Mouse (Mus musculus): ENCODE measurements around the gene Pnliprp1.

Gene Pnliprp1

GRCm38 (mm10) chr19:58728445-58729031 lies at the start of gene Pnliprp1:
Pnliprp1 (plus strand) TSS chr19:58728887.
- DNase-seq, result no peak

- no peak for DNase-seq
These were observed 39.8 kb upstream of the Pnliprp1 start for GRCm38 (mm10) chr19:58688933-58689332.

GRCm38 (mm10) chr19:58695314-58695713 lies 33.4 kb upstream of the Pnliprp1 start:
- no peak for DNase-seq

GRCm38 (mm10) chr19:58696235-58696634 lies 32.5 kb upstream of the Pnliprp1 start:
- no peak for DNase-seq

DNA sequence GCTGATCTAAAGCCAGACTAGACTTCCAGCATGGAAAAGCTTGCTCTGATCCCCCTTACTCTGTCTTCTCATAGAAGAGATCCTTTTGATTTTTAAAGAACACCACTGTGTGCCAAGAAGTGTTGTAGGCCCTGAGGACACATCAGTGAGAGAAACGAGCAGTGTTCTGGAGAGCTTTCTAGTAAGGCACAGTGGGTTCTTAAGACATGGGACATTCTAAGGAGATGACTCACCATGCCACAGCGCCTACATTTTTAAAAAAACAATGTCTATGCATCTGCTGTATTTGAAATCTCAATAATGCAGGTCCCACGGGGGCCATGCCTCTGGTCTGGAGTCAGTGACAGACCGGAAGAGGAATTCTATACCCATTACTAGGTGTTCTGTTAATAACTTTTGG lies 24.1 kb upstream of the Pnliprp1 start:
- no peak for DNase-seq

DNA sequence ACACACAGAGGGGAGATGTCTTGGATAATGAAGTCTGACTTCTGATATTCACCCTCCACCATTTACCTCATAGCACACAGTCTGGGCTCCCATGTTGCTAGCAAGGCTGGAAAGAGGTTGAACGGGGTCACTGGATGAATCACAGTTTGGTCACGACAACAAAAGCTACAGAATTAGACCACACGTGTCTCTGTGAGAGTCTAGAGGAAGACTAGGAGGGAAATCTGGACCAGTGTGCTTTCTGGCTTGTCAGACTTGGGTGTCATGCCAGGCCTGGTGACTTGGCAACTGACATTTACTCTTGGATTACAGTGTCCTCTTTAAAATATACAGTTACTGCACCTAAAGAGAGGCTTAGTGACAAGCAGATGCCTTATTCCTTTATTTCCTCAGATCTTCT lies 20.1 kb upstream of the Pnliprp1 start:
- no peak for DNase-seq

DNA sequence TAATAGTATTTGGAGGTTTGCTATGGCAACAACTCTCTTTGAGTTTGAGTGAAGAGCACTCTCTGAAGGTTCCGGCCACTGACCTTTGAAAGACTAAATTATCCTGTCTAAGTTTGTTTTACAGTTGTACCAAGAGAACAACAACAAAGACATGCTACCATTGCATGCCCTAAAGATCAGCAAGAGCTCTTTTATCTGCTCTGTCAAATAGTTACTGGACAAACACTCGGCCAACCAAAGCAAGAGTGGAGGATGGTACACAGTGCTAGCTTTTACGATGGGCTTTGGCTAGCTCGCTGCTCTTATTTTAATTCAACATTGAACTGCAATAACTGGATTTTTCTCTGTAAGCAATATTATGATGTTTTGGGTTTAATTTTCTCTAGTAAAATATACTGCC lies 10.8 kb upstream of the Pnliprp1 start:
- DNase-seq, result no peak

DNA sequence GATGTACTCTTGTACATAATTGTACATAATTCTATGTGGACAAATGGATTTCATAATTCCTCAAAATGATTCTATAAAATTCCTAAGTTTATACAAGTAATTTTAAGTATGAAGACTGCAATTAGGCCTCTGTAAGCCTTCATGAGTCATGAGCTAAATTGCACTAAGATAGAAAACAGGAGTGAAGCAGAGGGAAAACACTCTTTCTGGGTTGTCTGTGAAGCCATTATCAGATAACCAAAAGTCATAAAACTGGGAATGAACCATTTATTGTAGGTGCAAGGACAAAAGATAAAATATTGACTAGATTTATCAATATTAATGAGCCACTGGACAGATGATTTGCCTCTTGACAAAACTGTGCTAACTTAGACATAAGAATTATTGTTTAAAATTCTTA lies 8.2 kb upstream of the Pnliprp1 start:
- DNase-seq, result no peak

DNA sequence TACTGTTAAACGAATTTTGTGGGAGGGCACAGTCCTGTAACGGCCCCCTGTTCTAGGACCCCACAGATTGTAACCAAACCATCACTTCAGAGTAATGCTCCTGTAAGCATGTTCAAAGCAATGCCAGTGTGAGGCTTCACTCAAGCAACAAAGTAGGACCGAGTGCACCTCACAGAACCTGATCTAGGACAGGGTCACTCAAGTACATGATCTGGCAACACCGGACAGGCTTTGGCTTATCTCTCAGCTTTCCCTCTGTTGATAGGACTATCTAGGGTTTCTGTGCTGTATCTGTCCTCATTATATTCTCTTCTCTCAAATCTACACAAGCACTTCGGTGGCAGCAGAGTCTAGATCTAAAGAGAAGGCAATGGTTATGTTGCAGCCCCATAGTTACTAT lies 2.1 kb upstream of the Pnliprp1 start:
- DNase-seq, result no peak

DNA sequence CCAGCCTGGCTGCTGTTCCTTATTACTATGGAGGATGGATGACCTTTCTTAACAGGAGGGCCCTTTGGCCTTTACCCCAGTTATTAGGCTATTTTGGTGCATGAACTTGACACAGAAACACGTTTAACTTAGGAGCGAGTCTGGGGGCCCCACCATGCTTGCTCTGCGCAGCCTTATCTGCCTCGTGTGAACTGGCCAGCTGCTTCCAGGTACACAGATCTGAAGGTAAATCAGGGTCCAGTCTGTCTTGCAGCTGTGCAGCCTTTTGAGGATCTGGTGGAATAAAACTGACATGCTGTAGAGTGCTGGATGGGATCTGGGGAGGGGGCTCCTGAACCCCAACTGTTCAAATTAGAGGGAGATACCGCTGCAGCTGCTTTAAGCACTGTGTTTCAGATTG lies 931 bp upstream of the Pnliprp1 start:
- no peak for DNase-seq

GRCm38 (mm10) chr19:58733216-58733615 lies 4.5 kb downstream of the Pnliprp1 start:
- DNase-seq, result no peak

GRCm38 (mm10) chr19:58738111-58738510 lies 9.4 kb downstream of the Pnliprp1 start:
- DNase-seq, result no peak

DNA sequence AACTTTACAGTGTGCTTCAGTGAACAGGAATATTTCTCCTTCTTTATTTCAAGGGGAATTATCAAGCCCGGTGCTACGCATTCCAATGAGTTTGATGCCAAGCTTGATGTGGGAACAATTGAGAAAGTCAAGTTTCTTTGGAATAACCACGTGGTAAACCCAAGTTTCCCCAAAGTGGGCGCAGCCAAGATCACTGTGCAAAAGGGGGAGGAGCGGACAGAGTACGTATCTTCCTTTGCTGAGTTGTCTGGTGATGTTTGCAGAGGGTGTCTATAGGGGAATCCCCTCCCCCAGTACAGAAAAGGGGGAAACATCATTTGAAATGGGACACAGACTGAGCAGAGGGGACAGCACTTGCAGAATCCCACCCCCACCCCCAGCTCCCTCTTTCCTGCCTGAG lies 12.3 kb downstream of the Pnliprp1 start:
- DNase-seq, result no peak

DNA sequence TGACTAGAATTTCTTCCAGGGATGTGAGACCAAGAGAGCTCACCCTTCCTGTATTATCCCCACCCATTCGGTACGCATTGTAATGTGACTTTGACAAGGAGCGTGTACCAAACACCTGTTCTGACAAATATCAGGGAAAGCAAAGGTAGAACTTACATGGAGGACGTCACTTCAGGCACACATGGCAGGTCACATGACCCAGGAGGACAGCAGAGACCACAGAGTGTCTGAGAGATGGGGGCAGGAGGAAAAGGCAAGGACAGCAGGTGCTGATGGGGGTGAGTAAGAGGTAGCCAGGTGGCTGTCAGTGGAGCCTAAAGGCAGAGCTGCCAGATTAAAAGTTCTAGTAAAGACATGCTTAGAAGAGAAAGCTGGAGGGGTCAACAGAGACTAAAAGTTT lies 14.0 kb downstream of the Pnliprp1 start:
- DNase-seq, result no peak

GRCm38 (mm10) chr19:58743736-58744135 lies 15.0 kb downstream of the Pnliprp1 start:
- DNase-seq, result no peak

- no peak for DNase-seq
These were observed 18.9 kb downstream of the Pnliprp1 start for GRCm38 (mm10) chr19:58747498-58748000.

GRCm38 (mm10) chr19:58750822-58751221 lies 22.1 kb downstream of the Pnliprp1 start:
- no peak for DNase-seq

- no peak for DNase-seq
These were observed 22.8 kb downstream of the Pnliprp1 start for GRCm38 (mm10) chr19:58751504-58751903.

- DNase-seq, result no peak
These were observed 30.2 kb downstream of the Pnliprp1 start for GRCm38 (mm10) chr19:58758871-58759270.

DNA sequence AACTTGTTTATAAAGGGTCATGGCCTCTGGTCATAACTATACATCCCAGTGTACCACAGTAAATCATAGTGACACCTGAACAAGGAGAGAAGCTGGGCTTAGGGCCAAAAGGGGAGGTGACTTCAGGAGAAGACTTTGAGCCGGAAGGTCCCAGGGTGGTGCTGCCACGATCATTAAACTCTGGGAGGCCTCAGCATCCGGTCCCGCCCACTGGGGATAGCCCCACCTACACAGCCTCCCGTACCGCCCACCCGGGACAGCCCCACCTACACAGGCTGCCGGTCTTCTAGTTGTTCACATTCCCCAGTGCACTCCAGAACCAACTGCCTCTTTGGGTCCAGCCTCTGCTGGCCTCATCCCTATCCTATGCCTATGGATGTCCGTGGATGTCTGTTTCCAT lies 30.7 kb downstream of the Pnliprp1 start, which contains the start of gene Pnliprp2:
Gene Pnliprp2 (plus strand): TSS at position 297 of the 400 bp plus-strand sequence.
- DNase-seq, result no peak

DNA sequence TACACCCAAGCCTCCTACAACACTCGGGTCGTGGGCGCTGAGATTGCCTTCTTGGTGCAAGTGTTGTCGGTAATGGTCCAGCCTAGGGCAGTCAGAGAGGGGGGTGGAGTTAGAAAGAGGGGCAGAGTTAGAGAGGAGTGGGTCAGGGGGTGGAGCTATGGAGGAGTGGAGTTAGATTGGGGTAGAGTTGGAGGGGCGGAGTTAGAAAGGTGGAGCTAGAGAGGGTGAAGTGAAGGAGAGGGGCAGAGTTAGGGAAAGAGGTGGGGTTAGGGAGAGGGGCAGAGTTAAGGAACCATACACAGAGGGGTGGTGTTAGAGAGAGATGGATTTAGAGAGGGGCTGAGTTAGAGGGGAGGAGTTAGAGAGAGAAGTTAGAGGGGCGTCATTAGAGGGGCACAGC lies 33.6 kb downstream of the Pnliprp1 start:
- DNase-seq, result no peak

DNA sequence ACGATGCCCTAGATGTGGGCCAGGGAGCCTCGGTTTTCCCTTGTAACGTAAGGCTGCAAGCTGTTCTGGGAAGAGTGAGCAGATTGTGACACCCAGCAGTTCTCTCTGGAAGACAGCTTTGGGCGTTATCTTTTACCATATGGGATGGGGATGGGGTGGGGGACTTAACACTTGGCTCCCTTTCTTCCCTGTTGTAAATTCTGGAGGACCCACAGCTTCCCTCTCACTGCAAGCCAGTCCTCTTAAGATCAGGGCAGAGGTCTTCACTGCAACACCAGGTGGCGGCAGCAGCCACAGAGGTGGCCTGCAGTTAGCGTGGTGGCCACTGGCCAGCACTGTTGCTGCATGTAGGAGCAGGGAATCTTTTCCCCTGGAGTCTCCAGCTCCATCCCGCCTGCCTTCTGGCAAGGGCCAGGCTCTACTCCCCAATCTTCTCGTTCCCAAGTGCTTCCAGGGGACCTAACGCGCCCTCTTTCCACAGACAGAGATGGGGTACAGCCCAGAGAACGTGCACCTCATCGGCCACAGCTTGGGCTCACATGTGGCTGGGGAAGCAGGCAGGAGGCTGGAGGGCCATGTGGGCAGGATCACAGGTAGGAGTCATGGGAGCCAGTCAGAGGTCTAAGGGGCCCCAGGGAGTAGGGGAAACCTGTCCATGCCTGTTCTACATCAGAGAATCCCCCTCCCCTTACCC lies 34.3 kb downstream of the Pnliprp1 start:
- DNase-seq, result no peak

GRCm38 (mm10) chr19:58767329-58767728 lies 38.6 kb downstream of the Pnliprp1 start:
- no peak for DNase-seq

DNA sequence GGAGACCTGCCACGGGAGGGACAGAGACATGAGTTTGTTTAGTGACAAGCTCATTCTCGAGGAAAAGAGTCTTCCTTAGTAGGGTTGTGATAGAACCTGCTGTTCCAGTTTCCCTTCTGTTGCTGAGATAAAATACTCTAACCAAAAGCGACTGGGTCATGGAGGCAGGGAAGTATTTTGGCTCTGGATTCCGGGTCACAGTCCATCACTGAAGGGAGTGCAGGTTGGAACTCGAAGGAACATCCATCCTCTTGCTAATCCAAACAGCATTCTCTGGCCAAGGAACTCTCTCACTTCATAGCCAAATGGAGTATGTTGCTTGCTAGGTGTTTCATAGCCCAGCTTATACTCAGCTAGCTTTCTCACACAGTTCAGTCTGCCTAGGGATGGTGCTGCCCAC lies 47.8 kb downstream of the Pnliprp1 start:
- no peak for DNase-seq

- no peak for DNase-seq
These were observed 52.9 kb downstream of the Pnliprp1 start for GRCm38 (mm10) chr19:58781566-58781965.
